Mouse (Mus musculus) ES-E14 (cell line): Measurements from ENCODE around the gene Epas1.

Source experiments
- MAFK ChIP-seq: IDR thresholded peaks from 2 replicates; pipeline ENCODE4 v1.6.1; 2014; ENCODE audit warnings: mild to moderate bottlenecking, low read depth, low read length, inconsistent platforms; ENCODE audit not compliant: insufficient read depth
- ZNF384 ChIP-seq: IDR thresholded peaks from 2 replicates; pipeline ENCODE4 v1.6.1; 2012; ENCODE audit warnings: low read depth, low read length, inconsistent platforms

DNA sequence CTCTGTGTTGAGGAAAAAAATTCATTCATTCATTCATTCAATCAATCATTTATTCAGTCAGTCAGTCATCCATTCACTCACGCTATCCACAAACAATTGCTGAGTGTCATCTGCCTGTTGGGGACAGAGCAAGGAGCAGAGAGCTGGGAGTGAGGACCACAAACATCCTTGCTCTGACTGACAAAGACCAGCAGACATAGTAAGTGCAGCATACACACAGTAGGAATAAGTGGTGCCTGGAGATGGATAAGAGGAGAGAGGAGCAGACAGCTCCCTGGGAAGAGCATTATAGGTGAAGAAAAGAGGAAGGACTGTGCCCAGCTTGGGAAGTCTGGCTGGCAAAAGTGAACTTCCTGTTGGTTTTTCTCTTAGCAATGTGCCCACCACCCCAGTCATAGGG, 21.0 kb upstream of the Epas1 start:
- no peak for TF ChIP-seq ZNF384
- no peak for TF ChIP-seq MAFK
